Mouse (Mus musculus) forebrain, postnatal 0 days (tissue): ENCODE measurements around the gene Mob1a. TPM values are rescaled to one million over a fixed set of nuclear protein-coding genes. Genes with fewer than 3 reads are reported as not detected.
A peak's percentile ranks its signal among the peaks of the same experiment; 100 is the strongest.
"Not testable (repeated sequence)": the region's sequence is repeated elsewhere in the genome, so short reads cannot be mapped to it uniquely, and the experiment has no call there.

Source experiments
- ATAC-seq: fragments of 200-750 bp; cut with Nextera tagmentation; 2 replicates; pipeline ENCODE4 v1.8.0; 2017; ENCODE audit warnings: mild to moderate bottlenecking, moderate library complexity
- DNase-seq: peaks from one replicate; pipeline ENCODE4 v3.0.0-alpha.2; 2015
- H3K27ac ChIP-seq: fragments of 300-500 bp; sonication (generic); 2 replicates; pipeline ENCODE4 v1.5.1; 2014; ENCODE audit warnings: low read depth, mild to moderate bottlenecking, antibody characterized with exemption, low read length, moderate library complexity, mixed read lengths
- H3K27me3 ChIP-seq: fragments of 300-500 bp; sonication (generic); 2 replicates; pipeline ENCODE4 v1.6.1; 2014; ENCODE audit warnings: mild to moderate bottlenecking, low read length, mixed read lengths; ENCODE audit not compliant: insufficient read depth
- H3K36me3 ChIP-seq: fragments of 300-500 bp; sonication (generic); 2 replicates; pipeline ENCODE4 v1.6.1; 2014; ENCODE audit warnings: mild to moderate bottlenecking, moderate library complexity; ENCODE audit not compliant: insufficient read depth
- H3K4me1 ChIP-seq: fragments of 300-500 bp; sonication (generic); 2 replicates; pipeline ENCODE4 v1.6.1; 2014; ENCODE audit warnings: antibody characterized with exemption; ENCODE audit not compliant: insufficient read depth
- H3K4me2 ChIP-seq: fragments of 300-500 bp; sonication (generic); 2 replicates; pipeline ENCODE4 v1.6.1; 2014; ENCODE audit warnings: low read depth, mild to moderate bottlenecking, moderate library complexity
- H3K4me3 ChIP-seq: fragments of 300-500 bp; sonication (generic); 2 replicates; pipeline ENCODE4 v1.5.1; 2014; ENCODE audit warnings: low read depth, low read length, mixed read lengths
- H3K9ac ChIP-seq: fragments of 300-500 bp; sonication (generic); 2 replicates; pipeline ENCODE4 v1.6.1; 2014; ENCODE audit warnings: mild to moderate bottlenecking
- H3K9me3 ChIP-seq: fragments of 300-500 bp; sonication (generic); 2 replicates; pipeline ENCODE4 v1.6.1; 2016; ENCODE audit warnings: low read length
- CTCF ChIP-seq: sonication (generic); IDR thresholded peaks from 2 replicates; pipeline ENCODE4 v1.5.1; 2016; ENCODE audit warnings: antibody characterized with exemption, control low read depth, low read depth
- WGBS: fragments of 180-500 bp; shearing (Covaris S2); extraction: QIAGEN DNeasy Blood & Tissue Kit; methylation state at CpG from one replicate; pipeline ENCODE4 v1.1.7; 2014; 5-methylcytosine and 5-hydroxymethylcytosine counted together
- polyA plus RNA-seq: library from polyadenylated mRNA; unstranded; fragments of >200 nt; fragmentation: Nextera tagmentation; extraction: Ambion mirVana; gene quantifications from 2 replicates; pipeline ENCODE4 v1.2.1, GENCODE M21; 2015
- total RNA-seq: library from RNA; depleted of rRNA; stranded (reverse); fragments of >200 nt; gene quantifications from 2 replicates; pipeline ENCODE4 v1.2.3, GENCODE M21; 2014

Gene Mob1a
- total and polyA plus RNA-seq, 2 experiments from 2014 or later, result 9.5 to 31.0 TPM

DNA sequence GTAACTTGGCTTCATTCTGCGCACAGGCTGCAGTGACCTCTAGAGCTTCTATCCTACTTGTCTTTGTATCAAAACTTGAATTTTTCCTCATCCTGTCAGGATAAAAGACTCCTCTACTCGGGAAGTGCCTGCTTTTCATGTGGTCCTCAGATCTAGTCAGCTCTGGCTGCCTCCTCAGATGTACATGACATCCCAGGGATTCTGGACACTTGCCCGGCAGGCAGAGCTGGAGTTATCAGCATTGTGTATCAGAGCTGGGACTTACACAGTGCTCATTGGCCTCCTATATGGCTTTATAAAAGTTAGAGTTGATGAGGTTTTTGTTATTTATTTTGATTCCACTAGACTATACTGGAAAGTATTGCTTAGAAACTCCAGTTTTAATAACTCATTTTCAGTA is 15.6 kb downstream of the Mob1a start:
- Histone ChIP-seq H3K4me3 (no peak overlapping the region), H3K27me3 (no peaks in the 10 kb centered on the region), H3K27ac (no peak overlapping the region), H3K4me2 (no peak overlapping the region), H3K9me3 (no peaks in the 10 kb centered on the region), H3K4me1 (no peaks in the 10 kb centered on the region), H3K9ac (no peak overlapping the region), H3K36me3 (peaks cover 54% of the 10 kb centered on the region)
- no peak for TF ChIP-seq CTCF
- no peak for ATAC-seq
- 78% methylated on average over 3 of the region's 3 CpGs for WGBS
- no peak for DNase-seq

DNA sequence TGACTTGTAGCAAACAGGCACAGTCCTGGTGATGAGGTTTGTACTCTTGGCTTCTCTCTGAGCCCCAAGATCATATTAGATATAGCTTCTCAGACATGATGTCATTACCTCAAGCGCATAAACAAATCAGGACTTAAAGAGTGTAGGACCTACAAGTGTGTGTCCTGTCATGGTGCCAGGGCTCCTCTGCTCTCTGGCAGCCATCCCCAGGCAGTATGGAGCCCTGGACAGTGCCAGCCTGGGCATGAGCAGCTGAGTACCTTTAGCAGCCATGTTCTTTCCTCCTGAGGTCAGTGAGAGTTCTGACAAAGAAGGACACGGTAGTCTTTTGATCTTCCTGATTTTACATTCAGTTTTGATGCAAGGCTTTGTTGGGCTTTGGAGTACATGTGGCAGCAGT is 17.1 kb downstream of the Mob1a start:
- no peaks in the 10 kb centered on the region for H3K4me1 ChIP-seq
- H3K9ac ChIP-seq, result no peak overlapping the region
- no peak for TF ChIP-seq CTCF
- no peak overlapping the region for H3K4me3 ChIP-seq
- DNase-seq (no peak), ATAC-seq (no peak)
- no peaks in the 10 kb centered on the region for H3K27me3 ChIP-seq
- peaks cover 46% of the 10 kb centered on the region for H3K36me3 ChIP-seq
- H3K4me2 ChIP-seq, result no peak overlapping the region
- WGBS, result 96% methylated on average over 2 of the region's 2 CpGs
- no peak overlapping the region for H3K27ac ChIP-seq
- H3K9me3 ChIP-seq, result no peaks in the 10 kb centered on the region

DNA sequence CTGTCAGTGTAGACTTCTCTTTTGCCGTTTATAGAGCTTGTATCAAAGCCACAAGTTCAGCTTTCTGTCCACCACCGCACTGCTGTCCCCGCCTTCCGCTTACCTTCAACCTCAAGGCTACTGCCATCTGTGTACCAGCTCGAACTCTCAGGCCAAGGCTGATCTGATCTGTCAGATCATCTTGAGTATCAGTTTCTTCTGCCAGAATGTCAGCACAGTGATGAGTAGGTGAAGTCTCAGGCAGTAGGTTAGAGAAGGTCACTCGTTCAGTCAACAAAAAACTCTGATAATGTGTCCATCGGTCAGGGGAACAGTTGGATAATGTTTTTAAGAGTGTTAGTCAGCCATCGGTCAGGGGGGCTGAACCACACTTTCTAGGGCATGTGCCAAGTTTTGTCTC is 19.5 kb downstream of the Mob1a start:
- H3K9ac ChIP-seq, H3K4me3 ChIP-seq, H3K27me3 ChIP-seq, DNase-seq, H3K9me3 ChIP-seq, H3K27ac ChIP-seq, H3K4me1 ChIP-seq, H3K4me2 ChIP-seq, ATAC-seq: not testable (repeated sequence)
- 94% methylated on average over 8 of the region's 8 CpGs for WGBS
- H3K36me3 ChIP-seq, result peaks cover 26% of the 10 kb centered on the region

GRCm38 (mm10) chr6:83347916-83348315 is 22.1 kb downstream of the Mob1a start:
- 86% methylated on average over 3 of the region's 3 CpGs for WGBS
- no peak for ATAC-seq

GRCm38 (mm10) chr6:83348873-83349272 is 23.1 kb downstream of the Mob1a start, which contains the start of gene Bola3:
Bola3 (plus strand) TSS chr6:83349147.
- H3K36me3 ChIP-seq, result peaks cover 9% of the 10 kb centered on the region
- DNase-seq (no peak), ATAC-seq (peak; percentile 45)
- H3K4me1 ChIP-seq, result no peaks in the 10 kb centered on the region
- H3K27me3 ChIP-seq, result no peaks in the 10 kb centered on the region
- TF ChIP-seq CTCF, result no peak
- H3K4me3 ChIP-seq, result peak within 1 kb of the TSS; percentile 79
- peak within 1 kb of the TSS; percentile 57 for H3K27ac ChIP-seq
- WGBS, result 33% methylated on average over 6 of the region's 6 CpGs
- H3K9me3 ChIP-seq, result no peaks in the 10 kb centered on the region
- peak within 1 kb of the TSS; percentile 75 for H3K4me2 ChIP-seq
- H3K9ac ChIP-seq, result peak within 1 kb of the TSS; percentile 92

More at GRCm38 (mm10) chr6:83347916-83348315, 22.1 kb downstream of the Mob1a start:
- H3K27ac ChIP-seq, result no peak overlapping the region
- no peak overlapping the region for H3K4me3 ChIP-seq
- DNase-seq, result no peak
- H3K9ac ChIP-seq, result no peak overlapping the region
- no peaks in the 10 kb centered on the region for H3K4me1 ChIP-seq
- peaks cover 1% of the 10 kb centered on the region; the same call in 1 of the 2 replicates for H3K36me3 ChIP-seq
- no peak for TF ChIP-seq CTCF
- no peak overlapping the region for H3K4me2 ChIP-seq
- no peaks in the 10 kb centered on the region for H3K9me3 ChIP-seq
- no peaks in the 10 kb centered on the region for H3K27me3 ChIP-seq

DNA sequence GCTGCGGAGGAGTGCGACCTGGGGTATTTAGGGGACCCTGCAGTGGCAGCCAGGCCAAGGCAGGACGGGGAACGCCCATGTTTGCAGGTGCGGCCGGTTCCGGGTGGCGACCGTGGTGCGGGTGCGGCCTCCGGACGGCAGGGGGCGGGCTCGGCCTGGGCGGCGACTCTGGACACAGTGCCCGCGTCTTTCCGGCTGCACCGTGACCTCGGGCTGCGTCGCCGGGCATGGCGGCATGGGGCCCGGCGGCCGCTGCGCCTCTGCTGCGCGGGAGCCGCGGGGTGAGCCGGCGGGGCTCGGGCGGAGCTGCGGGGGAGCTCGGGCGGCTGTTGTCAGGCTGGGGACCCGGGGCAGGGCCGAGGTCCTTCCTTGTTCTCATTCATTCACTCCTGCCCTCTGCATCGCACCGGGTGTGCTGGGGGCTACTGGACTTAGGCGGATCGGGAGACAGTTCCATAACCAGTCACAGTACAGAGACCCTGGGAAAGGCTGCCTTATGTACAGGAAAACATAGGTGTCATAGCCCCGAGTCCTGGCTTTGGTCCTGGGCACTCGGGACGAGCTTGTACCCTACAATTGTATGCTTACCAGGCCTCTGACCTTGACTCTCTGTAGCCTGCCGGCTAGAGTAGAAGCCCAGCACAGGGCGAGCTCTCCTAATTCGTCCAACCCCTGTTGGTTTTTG is 23.6 kb downstream of the Mob1a start:
- H3K4me2 ChIP-seq, result peak overlapping the region; percentile 75
- no peaks in the 10 kb centered on the region for H3K4me1 ChIP-seq
- under 1% methylated on average over 53 of the region's 53 CpGs for WGBS
- H3K4me3 ChIP-seq, result peak overlapping the region; percentile 79
- DNase-seq (peak; percentile 83), ATAC-seq (peak; percentile 97)
- peak; percentile 86 for TF ChIP-seq CTCF
- peak overlapping the region; percentile 92 for H3K9ac ChIP-seq
- peak overlapping the region; percentile 57 for H3K27ac ChIP-seq
- peaks cover 15% of the 10 kb centered on the region for H3K36me3 ChIP-seq
- no peaks in the 10 kb centered on the region for H3K27me3 ChIP-seq
- no peaks in the 10 kb centered on the region for H3K9me3 ChIP-seq

- 82% methylated on average over 7 of the region's 7 CpGs for WGBS
- Histone ChIP-seq H3K27ac (no peak overlapping the region), H3K36me3 (peaks cover 22% of the 10 kb centered on the region), H3K4me1 (no peaks in the 10 kb centered on the region), H3K4me3 (peak overlapping the region; percentile 79), H3K9ac (peak overlapping the region; percentile 92), H3K4me2 (peak overlapping the region; percentile 75), H3K27me3 (no peaks in the 10 kb centered on the region), H3K9me3 (no peaks in the 10 kb centered on the region)
- no peak for TF ChIP-seq CTCF
- ATAC-seq, result no peak
- no peak for DNase-seq
Measured at GRCm38 (mm10) chr6:83350172-83350571, 24.4 kb downstream of the Mob1a start.
